Mouse (Mus musculus) forebrain, embryonic 11.5 days (tissue): ENCODE results near the gene Chrna4. TPM values are rescaled to one million over a fixed set of nuclear protein-coding genes. Genes with fewer than 3 reads are reported as not detected.

Source experiments
- polyA plus RNA-seq: library from polyadenylated mRNA; unstranded; fragments of >200 nt; fragmentation: Nextera tagmentation; extraction: Ambion mirVana; gene quantifications from 2 replicates; pipeline ENCODE4 v1.2.1, GENCODE M21; 2014

The Chrna4 gene
- polyA plus RNA-seq, 1 experiment from 2014 or later, result 18.7 TPM

Other genes starting within 250 kb of the Chrna4 start
- gene Ythdf1, start 122.6 kb downstream of the Chrna4 start, polyA plus RNA-seq, result 74.5 and 75.4 TPM in 2 replicates
- gene Birc7, start 114.5 kb downstream of the Chrna4 start, polyA plus RNA-seq, result 0.35 and 0.36 TPM in 2 replicates
- gene Nkain4, start 88.8 kb downstream of the Chrna4 start, polyA plus RNA-seq, result 33.5 and 36.1 TPM in 2 replicates
- 71.5 and 77.4 TPM in 2 replicates for gene Arfgap1, start 76.3 kb downstream of the Chrna4 start, polyA plus RNA-seq
- 0.16 and 0.23 TPM in 2 replicates for gene Col20a1, start 57.0 kb downstream of the Chrna4 start, polyA plus RNA-seq
- 13.6 and 13.9 TPM in 2 replicates for gene Kcnq2, start 91.8 kb upstream of the Chrna4 start, polyA plus RNA-seq
- 0.47 and 0.55 TPM in 2 replicates for gene Eef1a2, start 113.5 kb upstream of the Chrna4 start, polyA plus RNA-seq
- gene Ppdpf, start 143.7 kb upstream of the Chrna4 start, polyA plus RNA-seq, result 443 and 478 TPM in 2 replicates
- gene Ptk6, start 159.2 kb upstream of the Chrna4 start, polyA plus RNA-seq, result not detected in 2 replicates
- 0.12 TPM in 1 of 2 replicates, not detected in the other for gene Srms, start 169.6 kb upstream of the Chrna4 start, polyA plus RNA-seq
- 0.24 TPM in 1 of 2 replicates, not detected in the other for gene Fndc11, start 176.5 kb upstream of the Chrna4 start, polyA plus RNA-seq
- 0.68 and 0.90 TPM in 2 replicates for gene Helz2, start 198.5 kb upstream of the Chrna4 start, polyA plus RNA-seq
- gene Gmeb2, start 244.5 kb upstream of the Chrna4 start, polyA plus RNA-seq, result 21.7 and 22.9 TPM in 2 replicates